Mouse (Mus musculus) 416B (cell line): ENCODE measurements around the gene Gm47959.
A peak's percentile ranks its signal among the peaks of the same experiment; 100 is the strongest.
"Not testable (repeated sequence)": the region's sequence is repeated elsewhere in the genome, so short reads cannot be mapped to it uniquely, and the experiment has no call there.

Experiments
- DNase-seq: peaks from one replicate; pipeline ENCODE4 v3.0.0; 2011; ENCODE audit warnings: low read depth

Gene Gm47959

DNA sequence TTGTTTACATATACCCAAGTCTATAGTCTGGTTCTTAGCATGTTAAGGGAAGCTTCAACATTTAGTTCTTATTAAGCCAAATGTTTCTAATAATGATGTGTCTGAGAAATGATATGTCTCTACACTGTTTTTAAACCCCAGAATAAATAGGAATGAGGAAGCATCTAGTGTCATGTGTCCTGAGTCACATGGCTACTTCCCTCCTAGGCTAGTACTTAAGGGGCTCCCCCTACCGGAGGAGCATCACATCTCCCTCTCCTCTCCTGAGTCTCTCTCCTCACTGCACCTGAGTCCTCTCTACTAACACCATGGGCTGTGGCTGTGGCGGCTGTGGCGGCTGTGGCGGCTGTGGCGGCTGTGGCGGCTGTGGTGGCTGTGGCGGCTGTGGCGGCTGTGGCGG is at the start of gene Gm47959:
Gene Gm47959 (plus strand): TSS at position 243 of the 400 bp plus-strand sequence.
- not testable (repeated sequence) for DNase-seq

DNA sequence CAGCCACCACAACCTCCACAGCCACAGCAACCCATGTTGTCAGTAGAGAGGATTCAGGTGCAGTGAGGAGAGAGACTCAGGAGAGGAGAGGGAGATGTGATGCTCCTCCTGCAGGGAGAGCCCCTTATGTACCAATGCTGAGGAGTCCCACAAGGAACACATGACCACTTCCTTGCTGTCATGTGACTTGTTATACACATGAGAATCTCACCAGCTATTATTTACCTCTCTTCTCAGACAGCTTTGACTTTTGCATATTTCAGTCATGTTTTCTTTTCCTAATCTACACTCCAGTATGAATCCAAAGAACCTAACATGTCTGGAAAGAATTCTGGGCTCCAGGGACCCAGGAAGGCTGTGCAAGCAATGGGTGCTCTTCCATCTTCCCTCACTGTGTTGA is 44.4 kb upstream of the Gm47959 start, which contains the start of gene Gm7544:
Gene Gm7544 (minus strand): TSS at position 101 of the 400 bp plus-strand sequence.
- DNase-seq = not testable (repeated sequence)

DNA sequence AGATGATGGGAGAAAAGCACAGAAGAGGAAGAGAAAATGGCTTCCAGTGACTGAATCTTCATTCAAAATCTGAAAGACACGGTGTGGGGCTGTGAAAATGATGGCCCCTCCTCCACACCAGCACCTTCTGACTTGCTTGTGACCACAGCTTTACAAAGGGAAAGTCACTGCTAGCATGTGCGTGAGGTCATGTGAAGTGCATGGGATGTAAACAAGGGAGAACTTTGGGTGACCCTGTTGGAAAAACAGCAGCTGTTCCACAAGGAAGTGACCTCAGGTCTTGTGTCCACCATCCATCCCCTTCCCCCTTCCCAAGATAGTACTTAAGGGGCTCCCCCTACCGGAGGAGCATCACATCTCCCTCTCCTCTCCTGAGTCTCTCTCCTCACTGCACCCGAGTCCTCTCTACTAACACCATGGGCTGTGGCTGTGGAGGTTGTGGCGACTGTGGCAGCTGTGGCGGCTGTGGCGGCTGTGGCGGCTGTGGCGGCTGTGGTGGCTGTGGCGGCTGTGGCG is 40.4 kb upstream of the Gm47959 start, which contains the start of gene Gm47955:
Gene Gm47955 (plus strand): TSS at position 417 of the 516 bp plus-strand sequence.
- DNase-seq = no peak

DNA sequence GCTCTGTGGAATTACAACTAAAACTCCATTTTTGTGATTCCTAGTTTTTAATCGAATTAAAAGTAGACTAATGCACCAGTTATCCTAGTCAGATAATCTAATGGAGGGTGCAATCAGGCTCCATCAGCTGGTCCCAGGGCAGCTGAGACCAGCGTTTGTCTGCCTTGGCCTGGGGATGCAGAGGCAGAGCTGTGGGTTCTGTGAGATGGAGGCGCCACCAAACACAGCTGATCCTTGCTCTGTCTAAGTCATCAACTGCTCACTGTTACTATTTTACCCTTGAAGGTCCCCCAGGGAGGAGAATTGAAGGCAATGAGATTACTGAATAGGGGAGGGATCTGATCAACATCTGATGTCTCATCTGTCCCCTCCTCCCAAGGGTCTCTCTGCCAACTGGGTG is 33.9 kb upstream of the Gm47959 start:
- DNase-seq = no peak

DNA sequence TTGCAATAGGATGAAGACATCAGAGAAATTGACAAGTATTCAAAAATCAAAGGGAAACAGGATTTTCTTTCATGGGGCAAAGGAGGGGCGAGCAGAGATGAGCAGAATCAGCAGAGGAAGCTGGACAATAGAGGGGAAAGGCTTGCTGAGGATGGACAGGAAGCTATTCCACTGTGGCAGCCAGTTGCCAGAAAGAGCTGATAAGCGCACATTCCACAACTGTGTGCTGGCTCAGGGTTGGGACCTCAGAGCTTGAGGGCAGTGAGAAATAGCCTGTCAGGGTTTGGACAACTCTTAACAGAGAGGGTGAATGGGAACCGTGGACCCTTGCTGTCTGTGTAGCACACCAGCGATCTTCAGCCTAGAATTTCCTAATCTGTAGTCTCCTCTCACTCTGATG is 28.3 kb upstream of the Gm47959 start:
- DNase-seq = no peak

DNA sequence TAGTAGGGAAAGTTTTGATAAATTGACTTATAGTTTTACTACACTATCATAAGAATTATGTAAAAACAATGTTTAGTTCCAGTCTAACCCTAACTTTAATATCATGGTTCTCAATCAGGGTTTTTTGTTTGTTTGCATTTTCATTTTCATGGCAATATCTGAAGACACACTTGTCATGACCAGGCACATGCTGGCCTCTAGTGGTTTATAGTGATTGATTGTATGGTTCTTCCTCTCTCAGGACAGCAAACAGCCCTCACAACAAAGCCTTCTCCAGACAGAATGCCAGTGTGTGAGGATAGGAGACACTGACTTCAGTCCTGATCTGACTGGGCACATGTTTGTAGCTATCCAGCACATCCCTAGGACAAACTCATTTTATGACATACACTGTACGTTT is 27.1 kb upstream of the Gm47959 start:
- peak; percentile 65 for DNase-seq

DNA sequence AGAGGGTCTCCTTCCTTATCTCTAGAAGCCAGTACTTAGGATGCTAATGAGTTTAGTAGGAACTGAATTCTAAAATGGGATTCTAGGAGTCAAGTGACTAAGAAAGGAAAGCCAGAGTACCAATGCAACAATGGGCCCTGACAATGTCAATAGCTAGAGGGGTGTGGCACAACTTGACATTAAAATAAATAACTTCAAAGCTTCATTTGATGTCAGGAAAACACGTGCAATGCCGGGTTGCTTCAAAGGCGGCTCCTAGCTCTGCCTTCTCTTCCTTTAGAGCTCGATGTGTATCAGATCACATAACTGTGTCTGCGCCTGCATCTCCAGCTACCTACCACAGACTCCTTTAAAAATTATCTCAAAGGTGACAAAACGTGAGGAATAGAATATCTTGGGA is 26.4 kb upstream of the Gm47959 start:
- no peak for DNase-seq

DNA sequence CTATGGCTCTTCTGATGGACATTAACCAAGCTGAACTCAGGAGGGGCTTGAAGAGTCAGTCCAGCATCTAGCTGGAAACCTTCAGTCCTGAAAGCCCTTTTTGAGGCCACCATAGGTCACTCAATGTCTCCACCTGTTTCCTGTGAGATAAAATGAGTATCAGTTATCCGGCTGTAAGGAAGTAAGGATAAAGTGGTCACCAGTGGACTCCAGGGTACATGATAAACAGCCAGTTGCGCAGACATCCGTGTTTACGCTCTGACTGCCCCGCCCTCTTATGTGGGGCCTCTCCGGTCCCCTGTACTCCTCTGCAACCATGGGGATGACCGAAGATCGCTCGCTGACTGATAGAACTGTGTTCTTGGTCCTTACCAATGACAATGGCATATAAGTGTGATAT is 26.0 kb upstream of the Gm47959 start:
- peak; percentile 92 for DNase-seq

DNA sequence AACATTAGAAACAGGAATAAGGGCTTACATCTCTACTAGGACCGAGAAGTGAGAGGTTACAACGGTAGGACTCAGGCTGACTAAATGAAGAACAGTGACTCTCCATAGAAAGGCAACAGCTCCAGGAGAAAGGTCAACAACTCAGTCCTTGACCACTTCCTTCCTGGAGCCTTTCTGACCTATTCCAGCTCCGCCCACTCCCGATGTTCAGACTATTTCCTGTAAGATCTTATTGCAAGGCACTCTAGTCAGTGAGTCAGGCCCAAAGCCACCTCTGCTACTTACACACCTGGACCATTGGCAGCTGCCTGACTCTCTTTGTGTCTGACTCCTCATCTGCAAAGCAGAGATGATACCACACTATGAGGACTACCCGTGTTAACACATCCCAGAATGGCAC is 24.6 kb upstream of the Gm47959 start:
- DNase-seq = peak; percentile 89

DNA sequence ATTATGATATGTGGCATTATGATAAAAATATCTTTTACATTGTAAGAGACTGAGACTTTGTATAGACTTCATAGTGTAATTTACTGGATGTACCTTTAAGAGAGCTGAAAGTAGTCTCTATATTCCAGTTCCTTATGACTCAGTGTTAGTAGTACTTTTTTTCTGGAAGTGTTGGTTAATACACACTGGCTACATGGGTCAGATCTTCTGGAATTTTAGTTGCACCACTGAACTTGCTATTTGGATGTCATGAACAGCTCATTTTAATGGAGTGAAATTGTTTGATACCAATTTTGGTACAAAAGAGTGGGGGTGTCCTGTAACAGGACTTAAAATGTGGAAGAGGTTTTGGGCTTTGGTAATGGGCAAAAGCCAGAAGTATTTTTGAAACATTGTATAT is 22.5 kb upstream of the Gm47959 start:
- no peak for DNase-seq

DNA sequence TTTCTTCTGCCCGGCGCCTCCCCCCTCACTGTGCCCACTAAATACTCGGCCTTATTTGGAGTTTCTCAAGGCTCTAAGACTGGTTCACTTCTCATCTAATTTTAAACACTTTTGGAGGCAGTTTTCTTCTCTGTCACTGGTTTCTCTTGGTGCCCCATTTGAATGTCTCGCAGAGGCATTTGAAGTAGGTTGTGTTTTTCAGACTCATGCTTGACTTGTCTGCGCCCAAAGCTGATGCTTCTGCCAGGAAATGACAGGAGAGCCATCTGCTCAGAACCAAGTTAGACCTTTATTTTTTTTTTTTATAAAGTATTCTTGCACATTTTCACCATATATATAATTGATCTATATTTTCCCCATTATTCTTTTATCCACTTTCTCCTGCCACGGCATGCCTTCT is 13.6 kb upstream of the Gm47959 start:
- DNase-seq = no peak

DNA sequence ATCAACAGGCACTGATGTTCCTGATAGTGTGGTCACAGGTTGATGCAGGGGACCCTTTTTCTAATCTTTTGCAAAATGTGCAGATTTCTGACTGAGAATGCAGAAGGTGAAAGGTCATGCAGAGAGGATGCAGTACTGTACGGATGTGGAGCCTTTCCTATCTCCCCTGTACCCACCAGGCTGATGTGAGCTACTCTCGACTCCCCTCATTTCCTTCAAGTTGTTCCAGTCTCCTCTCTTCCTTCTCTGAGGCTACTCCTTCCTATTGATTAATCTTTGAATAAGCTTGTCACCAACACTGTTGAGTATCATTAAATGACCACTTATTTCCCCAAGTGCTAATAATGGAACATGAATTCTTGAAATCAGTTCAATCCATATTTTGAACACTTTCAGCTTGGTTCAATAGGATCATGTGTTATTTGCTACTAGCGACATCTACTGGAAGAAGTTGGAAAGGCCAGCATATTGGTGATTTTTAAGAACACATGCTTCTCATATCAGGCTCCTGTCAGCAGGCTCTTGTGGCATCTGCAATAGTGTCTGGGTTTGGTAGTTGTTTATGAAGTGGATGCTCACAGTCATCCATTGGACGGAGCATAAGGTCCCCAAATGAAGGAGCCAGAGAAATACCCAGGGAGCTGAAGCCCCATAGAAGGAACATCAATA is 12.7 kb upstream of the Gm47959 start:
- DNase-seq = peak; percentile 82

DNA sequence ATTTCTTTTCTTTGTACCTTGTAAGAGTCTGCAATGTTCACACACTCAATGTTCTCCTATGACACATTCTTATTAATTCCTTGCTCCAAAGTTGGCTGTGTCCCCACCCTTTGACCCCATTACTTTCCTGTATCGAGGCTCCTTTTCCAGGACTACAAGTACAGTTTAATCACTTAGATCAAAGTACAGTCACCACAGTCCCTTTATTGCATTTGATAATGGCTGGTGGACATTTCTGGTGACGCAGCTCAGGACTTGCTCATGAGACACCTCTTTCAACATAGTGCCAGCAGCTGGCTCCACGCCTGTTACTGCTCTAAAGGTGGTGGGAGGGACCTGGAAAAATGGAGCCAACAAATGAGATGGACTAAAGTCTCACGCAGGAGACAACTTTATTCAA is 9.3 kb upstream of the Gm47959 start:
- no peak for DNase-seq

DNA sequence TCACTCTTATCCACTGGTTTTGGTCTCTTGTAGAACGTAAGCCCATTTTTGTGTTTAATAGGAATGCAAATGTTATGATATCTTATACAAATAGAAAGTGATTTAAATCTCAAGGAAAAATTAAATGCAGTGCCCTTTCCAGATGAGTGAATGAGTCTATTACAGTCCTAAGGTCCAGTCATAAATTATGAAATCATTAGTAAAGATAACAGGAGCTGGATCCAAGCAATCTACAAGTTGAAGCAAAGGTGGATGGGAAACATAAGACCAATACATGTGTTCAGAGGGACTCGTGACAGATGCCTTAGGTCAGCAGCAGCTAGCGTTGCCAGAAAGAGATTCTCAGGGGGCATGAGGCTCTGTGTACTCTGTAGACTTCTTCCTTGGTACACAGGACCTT is 8.8 kb upstream of the Gm47959 start:
- DNase-seq = no peak

DNA sequence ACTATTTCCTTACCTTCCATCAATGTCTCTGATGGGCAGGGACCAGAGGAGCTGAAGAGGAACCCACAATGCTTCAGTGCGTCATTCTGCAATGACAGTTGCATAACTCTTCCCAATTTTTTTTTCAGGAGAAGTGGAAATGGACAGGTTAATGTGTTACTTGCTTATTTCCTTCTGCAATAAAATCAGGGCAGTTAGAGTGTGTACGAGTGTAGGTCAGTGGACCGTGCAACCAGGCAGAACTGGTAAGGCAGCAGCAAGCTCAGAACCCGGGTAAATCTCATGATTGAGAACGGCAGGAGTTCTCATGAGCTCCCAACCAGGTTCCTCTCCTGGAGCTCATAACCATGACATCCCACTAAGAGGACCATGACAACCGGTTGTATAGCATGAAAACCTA is 8.3 kb upstream of the Gm47959 start:
- no peak for DNase-seq

DNA sequence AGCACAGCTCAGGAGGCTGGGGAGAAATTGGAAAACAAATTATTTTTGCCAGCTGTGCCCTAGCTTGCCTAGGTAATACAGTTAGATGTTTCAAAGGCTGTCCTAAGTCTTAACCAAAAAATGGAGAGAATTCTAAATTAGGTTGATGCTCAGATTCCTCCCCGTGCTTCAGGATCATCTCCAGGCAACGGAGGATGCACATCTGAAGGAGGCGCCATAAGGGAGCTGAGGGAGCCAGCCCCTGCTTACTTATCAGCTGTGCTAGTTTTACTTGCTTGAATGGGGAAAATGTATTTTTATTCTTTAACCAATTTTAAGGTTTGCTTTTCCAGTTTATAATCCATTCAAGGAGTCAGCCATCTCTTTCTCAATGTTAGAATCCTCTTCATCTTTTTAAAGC is 6.4 kb upstream of the Gm47959 start:
- DNase-seq = no peak

DNA sequence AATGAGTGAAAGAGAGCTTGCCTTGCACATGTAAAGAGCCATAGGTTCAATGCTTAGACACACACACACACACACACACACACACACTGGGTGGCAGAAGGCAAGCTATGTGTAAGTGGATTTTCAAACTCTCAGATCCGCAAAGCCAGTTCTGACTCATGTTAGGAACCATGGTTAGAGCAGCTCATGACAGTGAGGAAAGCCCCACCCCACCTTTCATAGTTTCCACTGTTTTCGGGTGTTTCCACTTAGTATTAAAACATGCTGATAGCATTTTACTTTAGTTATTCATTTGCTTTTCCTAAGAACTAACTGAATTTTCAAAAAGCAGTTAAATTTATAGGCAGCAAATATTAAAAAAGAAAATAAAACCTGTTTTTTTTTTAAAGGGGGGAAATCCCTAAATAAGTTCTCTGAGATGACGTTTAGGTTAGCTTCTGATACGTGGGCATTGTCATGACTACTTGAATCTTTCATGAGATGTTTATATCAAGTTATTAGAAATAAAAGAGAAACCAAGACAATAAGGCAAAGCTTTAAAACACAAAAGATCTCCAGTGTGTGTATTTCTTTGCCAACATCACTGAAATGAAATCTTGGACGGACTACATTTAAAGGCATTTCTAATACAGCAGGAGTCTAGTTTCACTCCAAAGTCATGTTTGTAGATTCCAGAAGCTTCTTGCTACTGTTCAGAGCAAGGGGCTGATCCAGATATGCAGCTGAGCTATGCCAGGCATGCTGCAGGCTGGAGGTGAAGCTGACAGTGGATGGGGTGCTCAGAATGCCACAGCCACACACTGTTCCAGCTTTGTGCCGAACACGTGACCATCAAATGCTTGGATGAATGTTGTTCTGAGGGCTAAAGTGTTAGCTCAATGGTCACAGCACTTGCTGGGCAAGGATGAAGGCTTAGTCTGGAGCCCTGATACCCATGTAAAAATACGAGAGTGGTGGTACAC is 6.2 kb downstream of the Gm47959 start:
- no peak for DNase-seq

DNA sequence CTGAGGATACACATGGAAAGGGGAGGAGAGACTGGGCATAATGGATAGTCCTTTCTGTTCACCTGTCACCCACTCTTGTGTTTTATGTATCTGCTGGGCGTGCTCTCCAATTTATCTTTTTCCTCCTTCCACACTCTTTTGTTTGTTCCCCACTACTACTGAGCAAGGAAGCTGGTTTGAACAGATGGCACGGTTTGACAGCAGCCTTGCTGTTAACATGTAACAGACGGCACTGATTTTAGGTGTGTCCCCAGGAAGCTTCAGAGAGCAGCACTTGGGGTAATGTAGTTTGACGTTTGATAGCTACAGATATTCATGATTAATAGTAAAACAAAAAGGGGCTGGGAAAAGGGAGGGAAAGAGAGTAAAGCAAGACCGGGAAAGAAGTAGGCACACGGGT is 7.1 kb downstream of the Gm47959 start:
- DNase-seq = no peak

DNA sequence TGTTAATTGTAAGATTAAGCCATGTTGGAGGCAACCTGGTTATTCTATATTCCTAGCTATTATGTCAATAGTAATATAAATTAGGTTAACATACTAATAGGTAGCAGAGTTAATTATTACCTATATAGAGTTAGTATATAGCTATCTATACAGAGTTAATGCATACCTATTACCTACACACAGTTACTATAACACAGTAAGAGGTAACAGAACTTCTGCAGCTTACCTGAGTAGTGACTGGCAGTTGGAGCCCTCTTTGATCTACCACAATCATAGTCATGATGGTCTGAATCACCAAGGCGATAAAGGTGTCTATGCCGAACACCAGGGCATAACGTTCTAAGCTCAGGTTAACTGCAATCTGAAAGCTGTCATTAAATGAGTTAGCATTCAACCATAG is 14.1 kb downstream of the Gm47959 start:
- no peak for DNase-seq

DNA sequence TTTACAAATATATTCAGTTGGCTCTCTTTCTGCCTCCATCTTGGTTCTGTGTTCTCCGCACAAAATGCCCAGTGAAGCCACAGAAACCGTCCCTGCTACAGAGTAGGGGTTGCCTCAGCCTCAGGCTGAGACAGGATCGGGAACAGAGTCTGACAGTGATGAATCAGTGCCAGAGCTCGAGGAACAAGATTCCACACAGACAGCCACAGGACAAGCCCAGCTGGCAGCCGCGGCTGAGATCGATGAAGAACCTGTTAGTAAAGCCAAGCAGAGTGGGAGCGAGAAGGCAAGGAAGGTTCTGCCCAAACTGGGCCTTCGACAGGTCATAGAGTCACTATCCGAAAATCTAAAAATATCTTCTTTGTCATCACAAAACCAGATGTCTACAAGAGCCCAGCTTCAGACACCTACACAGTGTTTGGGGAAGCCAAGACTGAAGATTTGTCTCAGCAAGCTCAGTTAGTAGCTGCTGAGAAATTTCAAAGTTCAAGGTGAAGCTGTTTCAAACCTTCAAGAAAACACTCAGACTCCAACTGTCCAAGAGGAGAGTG is 15.1 kb downstream of the Gm47959 start:
- DNase-seq = no peak

DNA sequence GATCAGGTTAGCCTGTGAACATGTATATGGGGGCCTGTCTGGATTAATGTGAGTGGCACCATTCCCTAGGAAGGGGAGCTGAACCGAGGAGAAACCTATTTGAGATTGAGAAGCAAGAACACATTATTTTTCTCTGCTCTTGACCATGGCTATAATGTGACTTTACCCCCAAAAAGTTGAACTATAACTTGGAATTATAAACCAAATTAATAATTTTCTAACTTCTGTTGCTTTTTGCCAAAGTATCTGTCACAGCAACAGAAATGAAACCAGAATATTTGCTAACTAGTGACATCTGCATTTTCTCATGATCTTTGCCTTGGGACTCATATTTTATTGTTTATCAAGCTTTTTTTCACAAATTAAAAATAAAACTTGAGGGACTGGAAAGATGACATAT is 16.2 kb downstream of the Gm47959 start:
- DNase-seq = no peak

DNA sequence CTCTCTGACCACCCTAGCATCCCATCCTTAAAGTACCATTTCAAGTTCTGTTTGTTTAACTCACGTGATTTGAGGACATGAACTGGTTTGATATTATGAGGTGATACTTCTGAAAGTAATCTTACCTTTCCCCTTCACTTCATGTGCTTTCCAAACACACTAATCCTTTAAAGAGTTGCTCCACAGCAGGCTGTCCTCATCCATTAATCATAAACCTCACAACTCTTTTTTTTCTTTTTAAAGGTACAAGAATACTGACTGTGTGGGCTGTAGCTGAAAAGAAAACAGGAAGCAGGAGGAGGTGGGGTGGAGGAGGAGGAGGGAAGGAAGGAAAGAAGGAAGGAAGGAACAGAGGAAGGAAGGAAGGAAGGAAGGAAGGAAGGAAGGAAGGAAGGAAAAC is 31.6 kb downstream of the Gm47959 start:
- no peak for DNase-seq

DNA sequence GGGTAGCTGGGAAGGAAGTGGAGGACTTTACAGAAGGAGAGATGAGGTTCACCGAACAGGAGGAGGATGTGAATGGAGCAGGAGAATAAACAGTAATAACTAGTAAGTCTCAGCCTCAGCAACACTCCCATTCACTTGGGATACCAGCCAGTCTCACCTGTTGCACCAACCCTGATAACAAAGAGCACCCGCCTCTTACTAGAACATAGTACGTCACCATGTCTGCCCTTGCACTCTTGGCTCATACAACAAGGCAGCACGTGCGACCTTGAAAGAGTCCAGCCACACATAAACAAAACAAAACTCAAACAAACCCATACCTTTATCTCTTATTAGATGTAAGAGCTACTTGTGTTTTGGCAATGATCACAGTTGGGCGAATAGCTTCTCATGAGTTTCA is 32.2 kb downstream of the Gm47959 start:
- no peak for DNase-seq
